Mouse (Mus musculus) ES-Bruce4 (cell line): ENCODE measurements around the gene Eef1g.

Experiments used
- CTCF ChIP-seq: IDR thresholded peaks from one replicate; pipeline ENCODE4 v1.8.1; 2011; ENCODE audit warnings: low read depth, low read length
- POLR2A ChIP-seq: IDR thresholded peaks from one replicate; pipeline ENCODE4 v1.8.1; 2011; ENCODE audit warnings: low read length; ENCODE audit not compliant: insufficient read depth

DNA sequence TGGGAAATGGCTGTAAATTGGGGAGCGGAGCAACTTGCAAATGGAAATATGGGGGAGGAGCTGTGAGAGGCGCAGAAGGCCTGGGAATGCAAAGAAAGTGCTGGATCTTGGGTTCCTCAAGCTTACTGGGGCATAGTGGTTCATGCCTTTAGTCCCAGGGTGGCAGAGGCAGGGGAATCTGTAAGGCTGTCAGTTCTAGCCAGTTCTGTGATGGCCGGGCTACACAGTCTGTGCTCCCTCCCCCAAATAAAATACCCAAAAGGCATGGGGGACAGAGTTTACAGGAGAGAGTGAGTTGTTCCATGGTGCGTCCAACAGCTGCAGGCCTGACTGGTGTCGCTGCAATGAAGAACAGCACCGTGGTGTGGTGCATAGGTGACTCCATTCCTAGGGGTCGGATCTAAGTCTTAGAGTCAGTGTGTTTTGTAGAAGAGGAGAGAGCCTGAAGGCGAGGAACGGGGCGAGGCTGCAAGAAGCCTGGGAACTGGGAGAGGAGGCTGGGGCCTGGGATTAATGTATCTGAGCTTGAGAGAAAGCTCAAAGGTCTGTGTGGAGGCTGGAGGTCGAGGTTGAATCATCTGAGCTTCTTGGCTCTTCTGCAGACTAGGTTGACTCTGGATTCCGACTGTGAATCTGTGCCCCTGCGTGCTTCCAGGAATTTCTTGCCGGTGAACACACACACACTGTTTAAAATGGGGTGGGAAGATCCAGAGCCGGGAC lies 21.7 kb downstream of the Eef1g start:
- TF ChIP-seq CTCF (no peak), POLR2A (no peak)
